Mouse (Mus musculus) bone marrow, adult 2 months (tissue): ENCODE results near the gene P4hb. TPM values are rescaled to one million over a fixed set of nuclear protein-coding genes. Genes with fewer than 3 reads are reported as not detected.

ENCODE experiments used
- H3K27ac ChIP-seq: fragments of 200-500 bp; 2 replicates; pipeline ENCODE4 v1.5.1; 2012; ENCODE audit warnings: low read depth, mild to moderate bottlenecking, control low read depth, inconsistent platforms, low read length; ENCODE audit not compliant: control insufficient read depth, poor library complexity, insufficient read depth
- H3K4me1 ChIP-seq: fragments of 200-500 bp; 2 replicates; pipeline ENCODE4 v1.6.1; 2011; ENCODE audit warnings: low read length; ENCODE audit not compliant: control insufficient read depth, insufficient read depth
- H3K4me3 ChIP-seq: fragments of 200-500 bp; replicated peaks from 2 replicates; pipeline ENCODE3; 2011; ENCODE audit warnings: mild to moderate bottlenecking, low read depth, low read length, control low read depth; ENCODE audit not compliant: control insufficient read depth
- CTCF ChIP-seq: fragments of 200-500 bp; IDR thresholded peaks from 2 replicates; pipeline ENCODE4 v1.5.1; 2011; ENCODE audit warnings: low read length, control low read depth; ENCODE audit not compliant: control insufficient read depth, insufficient read depth
- POLR2A ChIP-seq: fragments of 200-500 bp; IDR thresholded peaks from 2 replicates; pipeline ENCODE4 v1.6.1; 2011; ENCODE audit warnings: low read depth, mild to moderate bottlenecking, control low read depth, low read length, borderline replicate concordance; ENCODE audit not compliant: control insufficient read depth
- WGBS: fragments of 180-500 bp; shearing (Covaris S2); methylation state at CpG from one replicate; pipeline ENCODE4 v1.1.7; 2018; 5-methylcytosine and 5-hydroxymethylcytosine counted together
- polyA plus RNA-seq: library from polyadenylated mRNA; stranded (reverse); fragments of >200 nt; gene quantifications from 2 replicates; pipeline ENCODE4 v1.2.4, GENCODE M21; 2011; ENCODE audit warnings: low replicate concordance; ENCODE audit not compliant: missing spikeins, insufficient read depth, insufficient read length

The P4hb gene
- polyA plus RNA-seq, 1 experiment: 236 TPM

DNA sequence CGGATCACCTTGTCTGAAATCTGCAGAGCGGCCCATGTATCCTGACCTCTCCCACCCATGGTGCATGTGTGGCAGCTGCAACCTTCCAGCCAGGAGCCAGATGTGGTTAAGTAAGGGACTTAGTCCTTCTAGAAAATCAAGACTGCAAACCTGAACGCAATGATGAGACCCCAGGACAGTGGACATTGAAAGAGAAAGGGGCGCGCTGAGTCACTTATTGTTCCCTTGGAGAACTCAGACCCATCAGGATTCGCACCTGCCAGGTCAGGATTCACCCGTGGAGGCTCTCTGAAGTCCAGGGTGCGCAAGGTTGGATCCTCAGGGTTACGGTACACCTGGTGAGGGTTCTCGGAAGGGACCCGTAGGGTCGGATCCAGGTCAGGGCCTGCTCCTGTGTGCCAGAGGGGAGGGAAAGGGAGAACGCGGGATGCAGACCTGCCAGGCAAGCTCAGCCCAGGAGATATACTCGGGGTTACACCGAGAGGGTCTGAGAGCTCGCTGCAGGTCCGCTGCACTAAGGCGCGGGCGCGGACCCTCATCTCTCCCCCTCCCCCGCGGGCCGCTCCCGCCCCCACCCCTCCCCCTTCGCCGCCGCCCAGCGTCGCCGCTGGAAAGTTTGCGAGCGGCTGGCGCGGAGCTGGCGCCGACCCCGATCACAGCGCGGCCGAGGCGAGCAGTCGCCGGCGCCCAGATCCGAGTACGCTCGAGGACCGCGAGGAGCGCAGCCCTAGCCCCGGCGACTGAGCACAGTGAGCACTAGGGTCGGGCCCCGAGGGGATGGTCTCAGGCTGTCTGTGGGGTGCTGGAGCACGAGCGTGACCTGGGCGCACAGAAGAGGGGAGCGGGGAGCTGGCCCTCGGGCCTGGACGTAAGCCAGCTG lies 42.7 kb downstream of the P4hb start, which contains the start of gene Gcgr:
TSS of gene Gcgr (plus strand) at position 615 of the 880 bp plus-strand sequence.
- 16% methylated on average over 51 of the region's 62 CpGs for WGBS
- TF ChIP-seq POLR2A (no peak), CTCF (no peak)
- Histone ChIP-seq H3K4me3 (no peak within 1 kb of the TSS), H3K4me1 (no peaks in the 10 kb centered on the region; the same call in 1 of the 2 replicates), H3K27ac (no peak within 1 kb of the TSS)

DNA sequence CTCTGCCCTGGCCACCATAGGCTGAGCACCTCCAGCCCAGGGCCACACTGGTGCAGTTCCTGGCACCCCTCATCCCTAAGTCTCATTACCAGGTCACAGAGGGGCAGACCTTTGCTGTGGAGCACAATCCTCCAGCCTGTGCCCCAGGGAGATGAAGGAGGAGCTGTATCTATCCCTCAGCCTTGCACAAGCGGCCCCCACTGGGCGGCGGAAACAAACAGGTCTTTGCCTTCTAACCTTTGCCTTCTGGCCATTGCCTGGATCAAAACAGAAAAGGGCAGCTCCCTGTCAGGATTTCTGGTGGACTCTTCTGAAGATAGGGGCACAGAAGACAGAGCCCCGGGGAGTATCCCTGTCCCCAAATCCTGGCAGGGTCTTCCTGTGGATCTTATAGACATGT lies 44.1 kb downstream of the P4hb start:
- 85% methylated on average over 4 of the region's 4 CpGs for WGBS
- no peak for TF ChIP-seq CTCF
- Histone ChIP-seq H3K27ac (no peak overlapping the region), H3K4me1 (no peaks in the 10 kb centered on the region; the same call in 1 of the 2 replicates), H3K4me3 (no peak overlapping the region)

DNA sequence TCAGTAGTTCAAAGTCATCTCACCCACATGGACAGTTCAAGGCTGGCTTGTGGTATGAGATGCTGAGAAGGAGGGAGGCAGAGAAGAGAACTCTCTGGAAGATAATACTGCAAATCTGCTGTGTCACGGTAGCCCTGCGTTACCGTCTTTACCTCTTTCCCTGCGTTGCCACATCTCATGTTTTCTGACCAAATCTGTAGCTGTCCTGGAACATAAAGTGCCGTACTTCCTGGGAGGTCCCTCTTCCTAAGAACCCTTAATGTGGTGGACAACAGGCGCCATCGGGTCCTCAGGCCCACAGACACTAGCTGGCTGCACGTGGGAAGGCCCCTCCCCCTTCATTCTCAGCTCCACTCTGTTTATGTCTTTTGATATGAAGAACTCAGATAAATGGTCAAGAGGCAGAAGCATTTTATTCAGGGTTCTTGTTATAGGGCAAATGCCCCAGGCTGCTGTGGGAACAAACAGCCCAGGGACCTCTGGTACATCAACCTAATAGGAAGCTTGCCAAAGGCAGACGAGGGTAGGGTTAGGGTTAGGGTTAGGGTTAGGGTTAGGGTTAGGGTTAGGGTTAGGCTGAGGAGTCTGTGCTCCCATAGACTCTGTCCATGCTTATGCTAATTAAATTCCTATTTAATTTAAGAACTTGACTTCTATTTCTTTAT lies 45.2 kb downstream of the P4hb start:
- no peak overlapping the region for H3K4me3 ChIP-seq
- 33% methylated on average over 9 of the region's 9 CpGs for WGBS

DNA sequence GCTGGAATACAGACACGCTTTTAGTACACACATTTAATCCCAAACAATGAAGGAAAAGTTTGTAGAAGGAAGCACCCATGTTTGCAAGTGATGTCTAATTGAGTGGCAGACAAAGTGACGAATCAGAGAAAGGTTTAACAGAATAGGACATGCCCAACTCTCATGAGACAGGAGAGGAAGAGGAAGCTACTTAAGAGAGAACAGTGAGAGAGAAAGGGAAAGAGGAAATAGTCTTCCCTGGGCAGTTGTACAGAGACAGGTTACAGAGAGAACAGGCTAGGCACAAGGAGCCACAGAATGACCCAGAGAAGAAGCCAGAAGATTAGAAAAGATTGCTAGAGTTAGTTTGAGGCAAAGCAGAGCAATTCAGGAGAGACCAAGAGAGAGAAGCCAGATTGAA lies 47.1 kb downstream of the P4hb start:
- WGBS: 65% methylated on average over 2 of the region's 2 CpGs
- Histone ChIP-seq H3K27ac (peak overlapping the region; percentile 45), H3K4me1 (no peaks in the 10 kb centered on the region; the same call in 1 of the 2 replicates), H3K4me3 (no peak overlapping the region)
- no peak for TF ChIP-seq POLR2A
- TF ChIP-seq CTCF: no peak

More for the DNA sequence above, 45.2 kb downstream of the P4hb start:
- H3K4me1 ChIP-seq: no peaks in the 10 kb centered on the region; the same call in 1 of the 2 replicates
- H3K27ac ChIP-seq: no peak overlapping the region
- TF ChIP-seq CTCF (no peak), POLR2A (no peak)

DNA sequence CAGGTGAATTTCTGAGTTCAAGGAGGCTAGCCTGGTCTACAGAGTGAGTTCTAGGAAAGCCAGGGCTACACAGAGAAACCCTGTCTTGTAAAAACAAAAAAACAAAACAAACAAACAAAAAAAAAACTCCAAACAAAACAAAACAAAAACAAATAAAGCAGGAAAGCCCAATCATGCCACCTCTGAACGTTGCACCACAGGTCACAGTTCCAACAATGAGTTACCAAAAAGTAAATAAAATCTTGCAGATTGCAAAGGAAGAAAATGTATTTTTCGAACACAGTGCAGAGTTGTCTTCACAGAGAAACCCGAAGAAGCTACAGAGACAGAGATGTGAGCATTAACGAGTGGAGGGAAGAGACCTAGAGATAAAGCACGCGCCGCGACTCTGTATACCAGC lies 50.5 kb downstream of the P4hb start:
- WGBS: 84% methylated on average over 8 of the region's 8 CpGs
- TF ChIP-seq POLR2A: no peak
- H3K4me1 ChIP-seq: peaks cover 2% of the 10 kb centered on the region; the same call in 1 of the 2 replicates
- H3K27ac ChIP-seq: no peak overlapping the region
- no peak overlapping the region for H3K4me3 ChIP-seq

DNA sequence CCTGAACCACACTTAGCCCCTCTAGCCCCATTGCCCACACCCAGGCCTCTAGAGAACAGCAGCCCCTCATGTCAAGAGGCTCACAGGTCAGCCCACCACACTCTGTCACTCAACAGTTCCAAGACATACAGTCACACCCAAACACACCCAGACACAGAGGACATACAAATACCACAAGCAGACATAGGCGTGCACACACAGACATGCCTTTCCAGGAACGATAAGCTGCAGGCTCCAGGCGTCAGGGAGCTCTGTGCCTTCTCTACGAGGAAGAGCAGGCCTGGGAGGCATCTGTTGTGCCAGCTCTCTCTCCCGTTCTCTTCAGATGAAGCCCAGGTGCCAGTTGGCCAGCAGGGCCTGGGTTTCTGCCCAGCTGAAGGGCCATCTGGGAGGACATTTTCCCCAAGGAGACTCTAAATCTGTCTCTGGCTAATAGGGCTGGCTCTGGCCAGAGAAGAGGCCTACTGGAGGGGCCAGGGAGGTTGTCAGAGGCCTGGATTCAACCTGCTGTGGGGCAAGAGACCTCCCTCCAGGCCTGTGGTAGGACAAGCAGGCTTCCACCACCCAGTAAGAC lies 52.0 kb downstream of the P4hb start:
- Histone ChIP-seq H3K4me1 (peaks cover 2% of the 10 kb centered on the region; the same call in 1 of the 2 replicates), H3K27ac (no peak overlapping the region), H3K4me3 (no peak overlapping the region)
- TF ChIP-seq CTCF: no peak
- TF ChIP-seq POLR2A: no peak
- 79% methylated on average over 5 of the region's 5 CpGs for WGBS

DNA sequence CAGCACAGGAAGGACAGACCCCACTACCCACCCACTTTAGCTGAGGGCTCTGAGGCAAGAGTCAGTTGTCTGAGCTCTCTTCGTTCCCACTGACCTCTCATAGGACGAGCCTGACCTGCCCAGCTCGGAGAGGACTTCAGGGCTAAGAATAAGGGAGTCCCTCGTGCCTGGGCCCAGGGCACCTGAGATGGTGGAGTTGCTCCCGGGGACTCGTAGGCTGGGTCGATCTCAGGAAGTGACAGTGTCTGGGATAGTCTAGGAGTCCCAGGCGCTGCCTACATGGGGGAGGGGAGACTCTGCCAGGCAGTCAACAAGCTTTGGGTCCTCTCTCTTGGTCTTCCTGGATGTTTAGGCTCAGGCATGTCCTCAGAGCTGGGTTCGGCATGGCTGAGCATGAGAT lies 52.6 kb downstream of the P4hb start:
- 82% methylated on average over 9 of the region's 9 CpGs for WGBS
- no peak overlapping the region for H3K27ac ChIP-seq
- no peak for TF ChIP-seq CTCF
- no peak for TF ChIP-seq POLR2A
- no peak overlapping the region for H3K4me3 ChIP-seq
- H3K4me1 ChIP-seq: peaks cover 2% of the 10 kb centered on the region; the same call in 1 of the 2 replicates

DNA sequence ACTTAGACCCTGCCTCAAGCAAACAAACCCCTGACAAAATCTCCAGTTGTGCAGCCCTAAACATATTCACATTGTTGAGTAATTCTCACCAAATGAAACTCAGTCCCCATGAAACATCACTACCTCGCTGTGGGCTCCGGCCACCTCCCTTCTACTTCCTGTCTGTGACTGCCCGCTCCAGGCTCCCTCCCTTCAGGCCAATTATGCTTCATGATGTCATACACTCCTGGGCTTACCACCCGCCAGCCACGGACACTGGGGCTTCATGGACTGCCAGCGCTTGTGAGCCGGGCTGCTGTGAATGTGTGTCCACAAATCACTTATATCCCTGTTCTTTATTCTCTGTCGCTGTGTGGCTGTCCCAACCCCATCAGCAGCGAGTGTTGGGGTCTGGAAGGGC lies 53.3 kb downstream of the P4hb start:
- Histone ChIP-seq H3K27ac (0 out of 2 replicates have a peak overlapping the region, but pooled peaks have one; percentile 21), H3K4me1 (peaks cover 2% of the 10 kb centered on the region; the same call in 1 of the 2 replicates), H3K4me3 (no peak overlapping the region)
- WGBS: 35% methylated on average over 9 of the region's 9 CpGs
- no peak for TF ChIP-seq CTCF
- TF ChIP-seq POLR2A: no peak
